Mouse (Mus musculus): ENCODE measurements around the gene Ms4a4d.
"Not testable (repeated sequence)": the region's sequence is repeated elsewhere in the genome, so short reads cannot be mapped to it uniquely, and the experiment has no call there.

Ms4a4d gene

DNA sequence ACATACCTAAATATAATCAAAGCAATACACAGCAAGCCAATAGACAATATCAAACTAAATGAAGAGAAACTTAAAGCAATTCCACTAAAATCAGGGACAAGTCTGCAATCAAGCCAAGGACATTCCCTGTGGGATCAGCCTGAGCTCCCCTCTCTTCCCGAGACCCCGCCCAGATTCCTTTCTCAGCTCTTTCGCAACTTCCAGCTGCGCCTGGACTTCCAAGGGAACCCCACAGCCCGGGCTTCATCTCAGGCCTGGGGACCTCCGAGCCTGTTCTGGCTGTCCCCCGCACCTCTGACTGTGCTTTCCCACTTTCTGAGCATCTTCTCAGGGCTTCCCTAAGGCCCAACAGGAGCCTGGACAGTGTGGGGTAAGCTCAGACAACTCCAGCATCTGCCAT lies at the start of gene Ms4a4d:
Gene Ms4a4d, plus strand, starts transcription at position 209 of the 400 bp plus-strand sequence.
- DNase-seq (ENCODE audit: low spot score): no peak

DNA sequence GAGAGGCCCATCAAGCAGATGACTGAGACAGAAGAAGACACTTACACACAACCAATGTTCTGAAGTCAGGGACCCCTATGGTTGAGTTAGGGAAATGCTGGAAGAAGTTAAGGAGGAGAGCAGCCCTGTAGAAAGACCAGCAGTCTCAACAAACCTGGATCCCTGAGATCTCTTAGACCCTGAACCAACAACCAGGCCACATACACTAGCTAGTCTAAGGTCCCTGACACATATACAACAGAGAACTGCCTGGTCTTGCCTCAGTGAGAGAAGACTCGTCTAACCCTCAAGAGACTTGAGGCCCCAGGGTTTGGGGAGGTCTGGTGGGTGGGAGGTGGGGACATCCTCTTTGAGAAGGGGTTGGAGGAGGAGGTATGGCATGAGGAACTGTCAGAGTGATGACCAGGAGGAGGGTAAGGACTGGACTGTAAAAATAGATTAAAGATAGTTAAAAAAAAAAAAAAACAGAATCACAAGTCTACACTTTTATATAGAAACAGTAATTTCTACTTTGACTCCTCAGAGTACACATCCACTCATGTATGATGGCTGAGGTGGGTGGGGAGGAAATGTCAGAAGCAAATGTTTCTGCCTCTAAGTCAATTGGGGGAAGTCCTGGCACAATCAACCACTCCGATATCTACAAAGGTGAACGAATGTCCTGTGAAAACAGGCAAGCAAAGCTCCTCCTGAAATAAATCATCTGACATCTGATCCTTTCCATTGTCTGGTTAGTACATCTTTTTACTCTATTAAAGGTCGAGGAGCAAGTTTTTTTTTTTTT lies 45.0 kb upstream of the Ms4a4d start:
- DNase-seq (ENCODE audit: low spot score): no peak

DNA sequence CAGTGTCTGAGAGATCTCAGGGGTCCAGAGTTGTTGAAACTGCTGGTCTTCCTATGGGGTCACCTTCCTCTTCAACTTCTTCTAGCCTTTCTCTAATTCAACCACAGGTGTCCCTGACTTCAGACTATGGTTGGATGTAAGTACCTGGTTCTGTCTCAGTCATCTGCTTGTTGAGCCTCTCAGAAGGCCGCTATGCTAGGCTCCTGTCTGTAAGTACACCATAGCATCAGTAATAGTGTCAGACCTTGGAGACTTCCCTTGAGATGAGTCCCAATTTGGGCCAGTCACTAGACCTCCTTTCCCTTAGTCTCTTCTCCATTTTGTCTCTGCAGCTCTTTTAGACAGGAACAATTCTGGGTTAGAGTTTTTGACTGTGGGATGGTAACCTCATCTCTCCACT lies 43.9 kb upstream of the Ms4a4d start:
- DNase-seq (ENCODE audit: low spot score): no peak

DNA sequence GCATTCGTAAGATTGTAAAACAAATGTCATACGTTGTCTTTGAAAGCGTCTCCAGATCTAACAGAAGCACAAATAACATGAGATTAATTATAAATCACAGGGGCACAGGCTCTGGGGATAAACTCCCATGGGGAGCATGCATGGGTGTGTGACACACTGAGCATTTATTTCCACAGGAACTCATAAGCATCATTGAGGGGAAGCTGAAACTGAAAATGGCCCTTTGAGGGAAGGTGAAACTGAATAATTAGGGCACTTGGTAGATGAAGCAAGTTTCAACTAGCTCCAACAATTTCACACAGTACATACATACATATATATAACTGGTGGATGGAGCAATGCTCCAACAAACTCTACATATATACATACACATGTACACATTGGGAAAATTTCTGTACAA lies 42.1 kb upstream of the Ms4a4d start:
- DNase-seq (ENCODE audit: low spot score): no peak

DNA sequence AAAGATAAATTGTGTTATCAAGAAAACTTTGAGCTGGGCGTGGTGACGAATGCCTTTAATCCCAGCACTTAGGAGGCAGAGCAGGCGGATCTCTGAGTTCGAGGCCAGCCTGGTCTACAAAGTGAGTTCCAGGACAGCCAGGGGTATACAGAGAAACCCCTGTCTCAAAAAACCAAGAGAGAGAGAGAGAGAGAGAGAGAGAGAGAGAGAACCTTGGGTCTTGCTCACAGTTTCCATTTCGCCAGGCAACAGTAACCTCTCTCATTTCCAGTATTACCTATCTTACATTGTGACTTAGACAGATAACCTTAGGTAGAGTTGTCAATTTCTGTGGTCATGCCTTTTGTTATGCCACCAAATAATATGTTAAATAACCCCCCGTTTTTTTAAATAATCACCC lies 40.2 kb upstream of the Ms4a4d start:
- no peak for DNase-seq (ENCODE audit: low spot score)

DNA sequence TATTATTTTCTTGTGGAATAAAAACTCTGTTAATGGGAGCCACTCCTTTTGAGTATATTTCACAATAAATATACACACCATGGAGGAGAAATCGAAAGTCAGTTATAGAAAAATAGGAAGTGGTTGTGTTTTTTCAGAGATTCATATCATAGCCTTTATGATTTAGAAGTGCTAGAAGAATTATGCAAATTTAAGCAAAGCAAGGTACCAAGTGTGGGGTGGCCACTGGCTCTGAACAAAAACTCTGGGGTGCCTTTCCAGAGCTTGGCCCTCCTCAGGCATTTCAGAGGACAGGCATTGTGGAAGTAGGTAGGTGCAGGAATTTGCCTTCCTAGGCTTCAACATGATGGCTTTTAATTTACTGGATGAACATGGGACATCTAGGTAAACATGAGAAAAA lies 39.3 kb upstream of the Ms4a4d start:
- not testable (repeated sequence) for DNase-seq (ENCODE audit: low spot score)

DNA sequence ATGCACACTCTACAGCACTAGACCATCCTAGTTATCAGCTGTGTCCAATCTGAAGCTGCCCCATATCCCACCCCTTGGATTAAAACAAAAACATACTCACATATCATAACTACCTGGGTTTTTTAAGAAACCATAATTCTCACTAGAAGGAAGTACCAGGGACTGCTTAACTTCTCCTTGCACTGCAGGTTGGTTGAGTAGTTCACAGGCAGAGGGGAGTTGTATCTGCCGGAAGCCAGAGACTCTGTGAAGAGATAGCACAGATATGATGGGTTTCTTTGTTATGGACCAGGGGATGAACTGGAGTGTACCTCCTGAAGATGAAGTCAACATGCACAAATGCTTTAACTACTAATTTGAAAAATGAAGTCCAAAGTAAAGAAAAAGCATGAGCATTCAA lies 35.8 kb upstream of the Ms4a4d start:
- DNase-seq (ENCODE audit: low spot score): no peak

DNA sequence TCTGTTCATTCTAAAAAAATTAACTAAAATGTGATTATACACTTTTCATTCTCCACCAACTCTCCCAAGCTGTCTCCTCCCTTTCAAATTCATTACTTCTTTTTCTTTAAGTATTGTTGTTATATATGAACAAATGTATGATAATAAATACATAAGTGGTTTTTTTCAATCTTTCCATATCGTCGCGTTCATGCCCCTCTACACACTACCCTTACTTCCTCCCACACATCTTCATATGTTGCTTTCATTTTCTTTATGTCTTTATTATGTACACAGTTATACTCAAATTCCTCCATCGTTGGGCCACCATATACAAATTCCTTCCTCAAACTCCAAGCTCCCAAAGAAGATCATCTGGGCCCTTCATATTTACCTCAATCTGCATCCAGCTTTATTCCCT lies 35.3 kb upstream of the Ms4a4d start:
- no peak for DNase-seq (ENCODE audit: low spot score)

DNA sequence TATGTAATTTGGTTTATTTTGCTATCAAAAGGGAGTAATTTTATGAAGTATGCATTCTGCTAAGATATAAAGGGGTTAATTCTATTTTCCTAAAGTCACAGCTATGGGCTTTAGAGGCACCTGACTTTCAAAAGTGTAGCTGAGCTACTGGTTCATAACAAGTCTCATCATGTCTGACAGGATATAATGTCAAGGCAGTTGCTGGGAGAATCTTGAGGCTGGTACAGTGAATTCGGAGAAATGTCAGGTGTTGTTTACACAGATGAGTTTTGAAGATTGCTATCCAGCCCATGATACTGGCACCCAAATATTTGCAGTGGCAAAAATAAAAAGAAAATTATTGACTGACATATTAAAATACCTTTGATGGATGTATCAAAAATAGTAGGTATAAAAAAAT lies 31.7 kb upstream of the Ms4a4d start:
- DNase-seq (ENCODE audit: low spot score): no peak

DNA sequence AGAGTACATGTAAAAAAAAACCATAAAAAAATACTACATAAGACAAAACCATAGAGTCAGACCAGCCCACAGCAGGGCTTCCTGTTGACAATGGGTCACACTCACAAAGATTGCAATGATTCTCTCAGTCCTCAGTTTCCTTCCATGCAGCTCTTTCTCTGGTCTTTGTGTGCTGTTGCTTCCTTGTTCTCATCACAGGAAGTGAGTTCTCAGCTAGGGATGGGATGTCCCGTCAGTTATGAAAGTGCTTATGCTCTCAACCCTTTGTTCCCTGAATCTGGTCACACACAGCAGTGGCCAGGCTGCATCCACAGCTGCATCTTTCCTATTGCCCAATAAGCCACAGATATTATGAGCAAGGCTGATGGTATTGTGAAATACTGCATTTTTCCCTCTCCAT lies 23.1 kb upstream of the Ms4a4d start:
- no peak for DNase-seq (ENCODE audit: low spot score)

DNA sequence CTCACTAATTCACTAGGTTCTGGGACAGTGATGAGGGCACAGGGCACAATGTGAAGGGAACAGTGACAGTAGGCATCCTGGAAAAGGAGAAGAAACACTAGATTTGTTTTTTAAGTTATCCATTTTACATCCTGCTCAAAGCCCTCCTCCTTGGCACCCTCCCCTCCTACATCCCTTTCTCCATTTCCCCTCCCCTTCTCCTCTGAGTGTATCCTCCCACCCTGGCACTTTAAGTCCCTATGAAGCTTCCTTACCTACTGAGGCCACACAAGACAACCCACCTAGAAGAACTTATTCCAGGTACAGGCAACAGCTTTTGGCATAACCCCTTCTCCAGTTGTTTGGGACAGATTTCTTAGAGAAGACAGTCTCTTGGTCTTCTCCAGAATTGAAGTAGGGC lies 20.4 kb upstream of the Ms4a4d start, which contains the start of gene Ms4a6b:
Gene Ms4a6b, plus strand, starts transcription at position 267 of the 400 bp plus-strand sequence.
- no peak for DNase-seq (ENCODE audit: low spot score)

DNA sequence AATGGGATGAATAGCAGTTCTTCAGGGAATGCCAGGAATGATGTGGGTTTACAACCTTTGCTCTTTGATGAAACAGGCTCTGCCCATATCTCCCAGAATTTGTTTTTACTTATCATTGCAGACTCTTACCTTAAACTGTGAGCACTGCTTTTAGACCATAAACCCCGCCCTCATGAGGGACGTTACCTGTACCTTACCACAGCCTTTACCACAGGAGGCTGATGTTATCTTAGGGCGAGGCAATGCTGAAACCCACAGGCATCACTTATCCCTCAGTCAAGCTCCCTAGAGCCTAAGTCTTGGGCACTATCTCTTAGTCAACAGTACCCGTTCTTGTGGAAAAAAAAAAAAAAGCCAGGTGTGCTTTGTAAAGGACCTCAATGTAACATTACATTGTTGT lies 19.8 kb upstream of the Ms4a4d start:
- no peak for DNase-seq (ENCODE audit: low spot score)

DNA sequence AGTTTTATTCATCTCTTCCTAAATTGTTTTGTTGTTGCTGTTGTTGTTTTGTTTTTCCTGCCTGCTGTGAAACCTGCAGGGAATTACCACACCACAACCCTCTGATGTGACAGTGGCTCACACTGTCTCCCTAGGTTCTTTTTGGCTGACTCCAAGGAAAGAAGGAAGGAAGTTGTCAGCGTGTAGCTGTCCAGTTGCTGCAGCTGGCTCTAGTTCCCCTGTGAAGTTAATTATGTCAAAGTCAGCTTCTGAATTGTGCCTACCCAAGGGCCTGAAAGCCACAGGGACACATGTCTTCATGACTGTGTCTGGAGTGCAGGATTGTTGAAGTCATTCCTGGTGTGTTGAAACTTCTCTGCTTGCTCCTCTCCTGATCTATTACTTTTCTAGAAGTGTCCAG lies 19.2 kb upstream of the Ms4a4d start:
- DNase-seq (ENCODE audit: low spot score): not testable (repeated sequence)

DNA sequence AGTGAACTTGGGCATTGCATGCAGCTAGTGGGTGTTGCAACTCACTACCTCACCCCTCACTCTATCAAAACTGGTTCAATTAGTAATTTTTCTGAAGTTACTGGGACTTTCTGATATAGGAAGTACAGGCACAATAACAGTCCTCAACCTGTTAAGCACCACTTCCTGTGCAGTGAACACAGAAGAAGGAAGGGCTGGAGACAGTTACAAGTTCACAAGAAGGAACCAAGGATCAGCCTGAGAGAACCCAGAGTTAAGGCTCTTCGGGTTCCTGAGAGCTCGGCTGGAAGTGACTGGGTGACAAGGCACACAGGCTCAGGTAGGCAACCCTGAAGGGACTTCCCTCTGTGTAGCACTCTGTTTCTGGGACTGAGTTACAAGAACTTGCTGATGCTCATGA lies 18.2 kb upstream of the Ms4a4d start:
- not testable (repeated sequence) for DNase-seq (ENCODE audit: low spot score)

DNA sequence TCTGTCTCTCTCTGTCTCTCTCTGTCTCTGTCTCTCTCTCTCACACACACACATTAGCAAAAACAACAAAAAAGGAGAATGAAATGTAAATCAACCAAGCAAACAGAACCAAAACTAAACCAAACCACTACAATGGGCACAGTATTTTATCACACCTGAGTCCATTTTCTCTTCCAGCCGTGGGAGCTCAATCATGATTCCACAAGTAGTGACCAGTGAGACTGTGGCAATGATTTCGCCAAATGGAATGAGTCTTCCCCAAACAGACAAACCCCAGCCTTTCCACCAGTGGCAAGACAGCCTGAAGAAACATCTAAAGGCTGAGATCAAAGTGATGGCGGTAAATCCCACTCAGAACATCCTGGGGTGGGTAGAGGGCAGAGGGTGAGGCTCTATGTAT lies 16.5 kb upstream of the Ms4a4d start:
- no peak for DNase-seq (ENCODE audit: low spot score)

DNA sequence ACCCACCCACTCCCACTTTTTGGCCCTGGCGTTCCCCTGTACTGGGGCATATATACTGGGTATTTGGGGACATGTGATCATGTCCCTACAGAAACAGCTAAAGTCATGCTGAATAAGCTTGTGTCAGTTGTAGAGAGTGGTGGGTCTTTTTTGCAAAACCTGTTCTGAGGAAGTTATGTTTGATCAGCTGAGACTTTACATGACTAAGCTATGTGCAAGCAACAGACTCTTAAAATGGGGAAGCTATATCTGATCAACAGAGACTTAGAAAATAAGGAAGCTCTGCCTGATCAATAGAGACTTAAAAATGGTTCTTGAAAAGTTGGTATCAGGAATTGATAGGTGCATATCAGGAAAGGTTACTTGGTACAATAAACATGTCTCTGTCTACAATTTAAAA lies 3.2 kb upstream of the Ms4a4d start:
- DNase-seq (ENCODE audit: low spot score): no peak

DNA sequence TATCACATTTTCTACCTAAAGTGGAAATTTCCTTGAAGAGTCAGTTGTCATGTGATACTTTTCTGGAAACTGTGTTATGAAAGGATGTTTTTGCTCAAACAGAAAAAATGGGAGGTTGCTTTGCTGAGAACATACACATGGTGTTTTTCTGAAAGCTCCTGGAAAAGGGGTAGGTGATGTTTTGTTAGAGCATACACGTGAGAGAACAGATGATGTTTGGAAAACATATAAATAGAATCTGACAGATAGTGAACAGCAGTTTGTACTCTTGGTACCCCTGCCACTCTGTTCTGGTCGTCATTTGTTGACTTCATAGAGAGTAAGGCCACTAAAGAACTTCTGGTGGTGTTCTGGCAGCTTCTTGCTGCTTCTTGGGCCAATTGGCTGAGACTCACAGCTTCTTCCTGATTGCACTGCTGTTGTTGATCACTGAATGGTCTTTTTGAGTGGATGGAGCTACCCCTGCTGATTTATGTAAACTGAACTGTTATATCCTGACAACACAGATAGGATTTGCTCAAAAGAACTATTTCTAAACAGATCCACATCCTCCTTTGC lies 2.6 kb upstream of the Ms4a4d start:
- DNase-seq (ENCODE audit: low spot score): no peak

DNA sequence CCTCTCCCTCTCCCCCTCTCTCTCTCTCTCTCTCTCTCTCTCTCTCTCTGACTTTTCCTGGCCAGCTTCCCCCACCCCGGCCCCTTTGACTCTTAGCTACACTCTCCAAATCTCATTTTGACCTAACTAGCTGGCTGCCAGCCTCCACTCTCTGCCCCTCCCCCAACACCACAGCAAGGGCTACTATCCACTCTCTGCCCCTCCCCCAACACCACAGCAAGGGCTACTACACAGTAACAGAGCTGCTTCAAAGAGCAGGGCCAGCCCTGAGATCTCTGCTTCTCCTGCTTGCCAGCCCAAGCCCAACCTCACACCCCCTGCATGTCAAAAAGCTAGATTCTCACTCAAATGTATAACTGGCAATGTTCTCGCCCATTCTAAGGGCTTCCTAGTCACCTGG lies 735 bp downstream of the Ms4a4d start:
- no peak for DNase-seq (ENCODE audit: low spot score)

DNA sequence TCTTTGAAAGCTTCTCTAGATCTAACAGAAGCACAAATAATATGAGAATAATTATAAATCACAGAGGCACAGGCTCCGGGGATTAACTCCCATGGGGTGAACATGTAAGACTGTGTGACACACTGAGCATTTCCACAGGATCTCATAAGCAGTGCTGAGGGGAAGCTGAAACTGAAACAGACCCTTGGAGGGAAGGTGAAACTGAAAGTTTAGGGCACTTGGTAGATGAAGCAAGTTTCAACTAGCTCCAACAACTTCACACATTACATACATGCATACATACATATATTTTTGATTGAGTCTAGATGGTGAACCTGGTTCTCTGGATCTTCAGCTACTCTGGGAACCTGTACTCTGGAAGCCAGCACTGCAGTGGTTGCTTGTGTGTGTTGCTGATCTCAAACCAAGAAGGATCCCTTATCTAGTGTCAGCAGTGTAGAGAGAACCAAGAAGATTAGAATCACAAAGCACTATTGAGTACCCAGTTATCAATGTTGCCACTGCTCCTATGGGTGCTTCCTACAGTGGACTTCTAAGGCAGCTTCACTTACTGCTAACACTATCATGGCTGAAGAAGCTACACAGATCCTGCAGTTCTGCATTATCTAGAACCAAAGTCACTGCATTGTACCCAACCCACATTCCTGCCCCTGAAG lies 3.7 kb downstream of the Ms4a4d start:
- DNase-seq (ENCODE audit: low spot score): not testable (repeated sequence)

DNA sequence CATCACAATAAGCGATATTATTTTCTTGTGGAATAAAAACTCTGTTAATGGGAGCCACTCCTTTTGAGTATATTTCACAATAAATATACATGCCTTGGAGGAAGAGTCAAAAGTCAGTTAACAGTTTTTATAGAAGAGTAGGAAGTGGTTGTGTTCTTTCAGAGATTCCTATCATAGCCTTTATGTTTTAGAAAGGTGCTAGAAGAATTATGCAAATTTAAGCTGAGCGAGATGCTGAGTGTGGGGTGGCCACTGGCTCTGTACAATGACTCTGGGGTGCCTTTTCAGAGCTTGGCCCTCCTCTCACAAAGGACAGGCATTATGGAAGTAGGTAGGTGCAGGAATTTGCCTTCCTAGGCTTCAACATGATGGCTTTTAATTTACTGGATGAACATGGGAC lies 7.8 kb downstream of the Ms4a4d start:
- not testable (repeated sequence) for DNase-seq (ENCODE audit: low spot score)

DNA sequence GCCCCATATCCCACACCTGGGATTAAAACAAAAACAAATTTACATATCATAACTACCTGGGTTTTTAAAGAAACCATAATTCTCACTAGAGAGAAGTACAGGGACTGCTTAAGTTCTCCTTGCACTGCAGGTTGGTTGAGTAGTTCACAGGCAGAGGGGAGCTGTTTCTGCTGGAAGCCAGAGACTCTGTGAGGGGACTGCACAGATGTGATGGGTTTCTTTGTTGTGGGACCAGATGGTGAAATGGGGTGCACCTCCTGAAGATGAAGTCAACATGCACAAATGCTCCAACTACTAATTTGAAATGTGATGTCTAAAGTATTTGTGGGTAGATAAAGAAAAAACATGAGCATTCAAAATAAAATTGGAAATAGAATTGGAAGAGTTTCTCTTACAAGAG lies 11.3 kb downstream of the Ms4a4d start:
- no peak for DNase-seq (ENCODE audit: low spot score)

DNA sequence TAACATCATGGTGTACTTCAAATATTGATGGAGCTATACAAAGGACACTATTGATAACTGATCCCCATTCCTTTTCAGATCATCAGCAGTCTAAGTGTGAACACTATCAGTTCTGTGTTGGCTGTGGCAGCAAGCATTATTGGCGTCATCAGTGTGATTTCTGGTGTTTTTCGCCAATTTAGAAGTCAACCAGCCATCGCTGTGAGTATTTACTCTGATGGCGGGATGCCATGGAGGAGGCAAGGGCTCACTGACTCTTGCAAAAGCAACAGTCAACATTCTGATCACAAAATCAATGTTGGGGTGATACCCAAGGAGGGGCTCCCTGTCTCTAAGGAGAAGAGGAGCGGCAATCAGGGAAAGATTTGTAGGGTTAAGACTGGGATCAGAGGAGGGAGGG lies 18.1 kb downstream of the Ms4a4d start:
- no peak for DNase-seq (ENCODE audit: low spot score)

DNA sequence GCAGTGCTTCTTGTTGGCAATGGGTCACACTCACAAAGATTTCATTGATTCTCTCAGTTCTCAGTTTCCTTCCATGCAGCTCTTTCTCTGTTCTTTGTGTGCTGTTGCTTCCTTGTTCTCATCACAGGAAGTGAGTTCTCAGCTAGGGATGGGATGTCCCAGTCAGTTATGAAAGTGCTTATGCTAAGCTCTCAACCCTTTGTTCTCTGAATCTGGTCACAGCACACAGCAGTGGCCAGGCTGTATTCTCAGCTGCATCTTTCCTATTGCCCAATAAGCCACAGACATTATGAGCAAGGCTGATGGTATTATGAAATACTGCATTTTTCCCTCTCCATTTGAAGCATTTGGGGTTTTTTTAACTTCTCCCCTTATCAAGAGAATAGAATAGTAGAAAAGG lies 23.0 kb downstream of the Ms4a4d start:
- DNase-seq (ENCODE audit: low spot score): not testable (repeated sequence)

All from adipocyte (in vitro differentiated cells).